ENCODE assay signal across 33 mouse cellular contexts in genomic region chr1:172010042-172010824, GRCm38 (mm10). TPM values are rescaled to one million over a fixed set of nuclear protein-coding genes. Genes with fewer than 3 reads are reported as not detected.
A peak's percentile ranks its signal among the peaks of the same experiment; 100 is the strongest.
DNase-seq lines count a peak whose midpoint lies in the region; ATAC-seq and TF ChIP-seq lines count a peak whose summit lies in the region.
"Had no signal": no experiment of that assay in that cellular context is flagged by ENCODE, and none has a peak within 500 bp of the region (broad histone marks: within the 10 kb centered on the region; RNA-seq: fewer than 3 reads in every experiment).

No protein-coding gene starts in this region.

- no peak overlapping the region for H3K4me3 ChIP-seq in forebrain, postnatal 0 days (ENCODE audit: low read depth, low read length)
- no peak overlapping the region for H3K4me3 ChIP-seq in forebrain, embryonic 14.5 days (ENCODE audit: low read depth, low read length)
- no peak overlapping the region for H3K4me3 ChIP-seq in layer of hippocampus, adult 2 months
- peak overlapping the region; percentile 68 for H3K4me3 ChIP-seq in E14TG2a.4 (replicated peaks; ENCODE audit: low read length)
- H3K4me3 ChIP-seq: embryonic facial prominence, embryonic 12.5 days; forebrain, embryonic 10.5 days; gastrocnemius, adult 2 months; hindbrain, embryonic 12.5 days; kidney, embryonic 15.5 days; limb, embryonic 13.5 days; lung, embryonic 15.5 days; midbrain, embryonic 13.5 days; neural tube, embryonic 15.5 days had no signal

- TF ChIP-seq CTCF in forebrain, postnatal 0 days (IDR thresholded peaks at IDR 0.05; ENCODE audit: low read depth): no peak
- TF ChIP-seq CTCF in layer of hippocampus, adult 2 months (conservative IDR thresholded peaks at IDR 0.05): peak; percentile 50
- TF ChIP-seq CTCF in E14TG2a.4 (conservative IDR thresholded peaks at IDR 0.05; ENCODE audit: low read length): no peak

- H3K36me3 ChIP-seq in forebrain, postnatal 0 days (ENCODE audit: insufficient read depth): peaks cover 69% of the 10 kb centered on the region
- H3K36me3 ChIP-seq in forebrain, embryonic 14.5 days (ENCODE audit: control insufficient read depth, insufficient read depth, low read length): peaks cover 82% of the 10 kb centered on the region
- peaks cover 57% of the 10 kb centered on the region for H3K36me3 ChIP-seq in E14TG2a.4 (ENCODE audit: insufficient read depth, low read length)

- peaks cover 10% of the 10 kb centered on the region; the same call in 1 of the 2 replicates for H3K4me1 ChIP-seq in forebrain, postnatal 0 days (ENCODE audit: insufficient read depth)
- peaks cover 25% of the 10 kb centered on the region for H3K4me1 ChIP-seq in forebrain, embryonic 14.5 days (ENCODE audit: control insufficient read depth, insufficient read depth, low read length)
- peaks cover 60% of the 10 kb centered on the region for H3K4me1 ChIP-seq in E14TG2a.4 (replicated peaks; ENCODE audit: low read depth, low read length)
- H3K4me1 ChIP-seq: lung, embryonic 15.5 days had no signal

- no peak overlapping the region for H3K27ac ChIP-seq in forebrain, postnatal 0 days (ENCODE audit: low read depth, low read length)
- H3K27ac ChIP-seq in forebrain, embryonic 14.5 days (ENCODE audit: low read depth, low read length): no peak overlapping the region
- H3K27ac ChIP-seq in layer of hippocampus, adult 2 months: no peak overlapping the region
- H3K27ac ChIP-seq: embryonic facial prominence, embryonic 12.5 days; forebrain, embryonic 10.5 days; gastrocnemius, adult 2 months; hindbrain, embryonic 12.5 days; kidney, embryonic 15.5 days; limb, embryonic 13.5 days; lung, embryonic 15.5 days; midbrain, embryonic 13.5 days; neural tube, embryonic 15.5 days had no signal

- H3K9ac ChIP-seq in forebrain, postnatal 0 days: no peak overlapping the region
- H3K9ac ChIP-seq in forebrain, embryonic 14.5 days (ENCODE audit: low read length): no peak overlapping the region
- H3K9ac ChIP-seq: embryonic facial prominence, embryonic 12.5 days; hindbrain, embryonic 12.5 days; kidney, embryonic 15.5 days; limb, embryonic 13.5 days; lung, embryonic 15.5 days; midbrain, embryonic 13.5 days; neural tube, embryonic 15.5 days had no signal

- no peaks in the 10 kb centered on the region for H3K9me3 ChIP-seq in forebrain, postnatal 0 days (ENCODE audit: low read length)
- no peaks in the 10 kb centered on the region for H3K9me3 ChIP-seq in forebrain, embryonic 14.5 days (replicated peaks; ENCODE audit: control insufficient read depth, low read length)
- no peaks in the 10 kb centered on the region for H3K9me3 ChIP-seq in E14TG2a.4 (ENCODE audit: low read length)
- H3K9me3 ChIP-seq: embryonic facial prominence, embryonic 12.5 days; forebrain, embryonic 10.5 days; hindbrain, embryonic 12.5 days; kidney, embryonic 15.5 days; limb, embryonic 13.5 days; lung, embryonic 15.5 days; midbrain, embryonic 13.5 days; neural tube, embryonic 15.5 days had no signal

- 0 out of 2 replicates have a peak, but pooled peaks have one; percentile 16 for ATAC-seq in forebrain, postnatal 0 days
- no peak for ATAC-seq in forebrain, embryonic 14.5 days
- ATAC-seq: midbrain, embryonic 13.5 days had no signal

- no peaks in the 10 kb centered on the region for H3K27me3 ChIP-seq in forebrain, postnatal 0 days (ENCODE audit: insufficient read depth, low read length)
- no peaks in the 10 kb centered on the region for H3K27me3 ChIP-seq in forebrain, embryonic 14.5 days (replicated peaks; ENCODE audit: control insufficient read depth, insufficient read depth, low read length)
- H3K27me3 ChIP-seq in E14TG2a.4 (ENCODE audit: insufficient read depth, low read length): peaks cover 22% of the 10 kb centered on the region
- H3K27me3 ChIP-seq: embryonic facial prominence, embryonic 12.5 days; hindbrain, embryonic 12.5 days; kidney, embryonic 15.5 days; limb, embryonic 13.5 days; lung, embryonic 15.5 days; midbrain, embryonic 13.5 days; neural tube, embryonic 15.5 days had no signal

- no peak overlapping the region for H3K4me2 ChIP-seq in forebrain, postnatal 0 days (ENCODE audit: low read depth)
- H3K4me2 ChIP-seq in forebrain, embryonic 14.5 days (ENCODE audit: low read length): no peak overlapping the region
- H3K4me2 ChIP-seq: embryonic facial prominence, embryonic 12.5 days; hindbrain, embryonic 12.5 days; kidney, embryonic 15.5 days; limb, embryonic 13.5 days; liver, embryonic 11.5 days; lung, embryonic 15.5 days; midbrain, embryonic 13.5 days; neural tube, embryonic 15.5 days had no signal

- WGBS in forebrain, postnatal 0 days: 81% methylated on average over 20 of the region's 20 CpGs
- WGBS in forebrain, embryonic 14.5 days: 91% methylated on average over 20 of the region's 20 CpGs

- DNase-seq in forebrain, postnatal 0 days: no peak
- no peak for DNase-seq in forebrain, embryonic 14.5 days (ENCODE audit: low spot score)
- DNase-seq in layer of hippocampus, adult 2 months (ENCODE audit: low spot score in 2 of 2): peak in 1 of 2 experiments; percentile 7
- no peak for DNase-seq in layer of hippocampus, adult 11-12 months (ENCODE audit: low spot score)
- DNase-seq in R1 (ENCODE audit: low read depth, low spot score): peak; percentile 48
- DNase-seq in cerebellum, adult 18-20 months: no peak
- DNase-seq: adrenal gland, postnatal 10 days; cerebellum, adult 9-10 months; cerebellum, postnatal 36 days; gastrocnemius, adult 2 months; gastrocnemius, postnatal 36 days; kidney, adult 11 months; kidney, postnatal 25 days; retina, postnatal 1 day; right cerebral cortex, postnatal 14 days; thymus, postnatal 25 days had no signal

RNA-seq across cellular contexts. Expression of gene Vangl2, which starts 18.0 kb away (rescaled TPM):
- total RNA-seq in forebrain, postnatal 0 days (2014; rRNA removed): 47.2 and 63.4 TPM in 2 replicates
- 35.3 and 37.3 TPM in 2 replicates for polyA plus RNA-seq in forebrain, postnatal 0 days (2015; fragmentation: Nextera tagmentation; extraction: Ambion mirVana)
- 45.1 and 55.8 TPM in 2 replicates for polyA plus RNA-seq in forebrain, embryonic 14.5 days (2014; fragmentation: Nextera tagmentation; extraction: Ambion mirVana)
- 10 to 100 TPM; 15.0 to 18.2 TPM for total RNA-seq in layer of hippocampus, adult 2 months (2021)

RNA-seq across cellular contexts. Expression of gene Nhlh1, which starts 47.1 kb away (rescaled TPM):
- total RNA-seq in forebrain, postnatal 0 days (2014; rRNA removed): 0.95 and 1.0 TPM in 2 replicates
- 0.20 and 0.47 TPM in 2 replicates for polyA plus RNA-seq in forebrain, postnatal 0 days (2015; fragmentation: Nextera tagmentation; extraction: Ambion mirVana)
- polyA plus RNA-seq in forebrain, embryonic 14.5 days (2014; fragmentation: Nextera tagmentation; extraction: Ambion mirVana): 4.5 and 7.4 TPM in 2 replicates
- total RNA-seq in layer of hippocampus, adult 2 months (2021): 1 to 10 TPM in 1 of 2 experiments, under 1 TPM in 1; 0.79 to 1.2 TPM
- total RNA-seq: ES-E14; gastrocnemius, adult 2 months; gastrocnemius, postnatal 36 days; heart, adult 8-10 months; heart, postnatal 25 days; megakaryocyte progenitor cell, adult 5-6 weeks had no signal
- polyA plus RNA-seq: heart, embryonic 14.5 days; kidney, embryonic 15.5 days; limb, embryonic 13.5 days; liver, embryonic 16.5 days; lung, embryonic 15.5 days; stomach, embryonic 14.5 days had no signal
